Mouse (Mus musculus) olfactory bulb, adult 2 months (tissue): Measurements from ENCODE around the gene Sirt2.

Experiments used
- CTCF ChIP-seq: fragments of 200-500 bp; IDR thresholded peaks from 2 replicates; pipeline ENCODE4 v1.5.1; 2012; ENCODE audit warnings: low read depth, mild to moderate bottlenecking, low read length, moderate library complexity; ENCODE audit not compliant: insufficient read depth
- POLR2A ChIP-seq: fragments of 200-500 bp; IDR thresholded peaks from 2 replicates; pipeline ENCODE4 v1.6.1; 2012; ENCODE audit warnings: mild to moderate bottlenecking, low read depth, low read length, moderate library complexity; ENCODE audit not compliant: insufficient read depth

DNA sequence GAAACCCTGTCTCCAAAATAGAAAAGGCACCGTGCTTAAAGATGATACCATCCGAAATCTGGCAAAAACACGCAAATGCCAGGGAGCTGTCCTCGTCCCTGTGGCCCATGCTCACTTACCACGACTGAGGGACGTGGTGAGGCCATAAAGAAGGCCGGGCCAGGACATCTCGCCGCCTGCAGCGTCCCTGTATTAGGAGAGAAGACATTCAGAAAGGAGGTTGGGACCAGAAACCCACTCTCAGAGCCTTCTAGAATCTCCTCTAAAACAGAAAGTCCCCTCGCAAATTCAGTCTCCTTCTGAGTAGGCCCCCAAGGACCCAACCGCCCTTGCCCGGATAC lies 25.2 kb upstream of the Sirt2 start:
- TF ChIP-seq CTCF, result no peak
- no peak for TF ChIP-seq POLR2A
